Mouse (Mus musculus) MEL (cell line): ENCODE data around the gene Cry2. TPM values are rescaled to one million over a fixed set of nuclear protein-coding genes. Genes with fewer than 3 reads are reported as not detected.

ENCODE experiments used
- DNase-seq: peaks from one replicate; pipeline ENCODE4 v3.0.0; 2011; ENCODE audit warnings: low read depth, low spot score
- H3K27ac ChIP-seq: 2 replicates; pipeline ENCODE4 v1.5.1; 2012; ENCODE audit warnings: low read depth, mild to moderate bottlenecking, control low read depth, low read length, moderate library complexity; ENCODE audit not compliant: control insufficient read depth
- H3K27me3 ChIP-seq, 2 experiments: fragments of 150-350 bp in 1 of 2; sonication (generic) in 1 of 2; 2 replicates each; pipeline ENCODE4 v1.6.1; 2012; ENCODE audit warnings: low read length in 2 of 2, mild to moderate bottlenecking in 2 of 2, improper control_type of control experiment in 1 of 2, moderate library complexity in 1 of 2; ENCODE audit not compliant: insufficient read depth in 2 of 2, control insufficient read depth in 1 of 2
- H3K36me3 ChIP-seq, 2 experiments: 2 replicates each; pipeline ENCODE4 v1.6.1; 2012 to 2014; ENCODE audit warnings: low read length in 2 of 2, improper control_type of control experiment in 1 of 2, inconsistent platforms in 1 of 2, mild to moderate bottlenecking in 1 of 2; ENCODE audit not compliant: insufficient read depth in 2 of 2, control insufficient read depth in 1 of 2
- H3K4me1 ChIP-seq, 2 experiments: fragments of 150-350 bp in 1 of 2; sonication (generic) in 1 of 2; 2 replicates each; pipeline ENCODE4 v1.6.1; 2012; ENCODE audit warnings: low read length in 2 of 2, improper control_type of control experiment in 1 of 2, mild to moderate bottlenecking in 1 of 2; ENCODE audit not compliant: insufficient read depth in 2 of 2, control insufficient read depth in 1 of 2
- H3K4me3 ChIP-seq, 2 experiments: fragments of 150-350 bp in 1 of 2; sonication (generic) in 1 of 2; 2 replicates each; pipeline ENCODE4 v1.5.1; 2012; ENCODE audit warnings: low read depth in 2 of 2, low read length in 2 of 2, mild to moderate bottlenecking in 2 of 2, moderate library complexity in 2 of 2, control low read depth in 1 of 2, improper control_type of control experiment in 1 of 2; ENCODE audit not compliant: control insufficient read depth in 1 of 2, insufficient read depth in 1 of 2
- H3K79me2 ChIP-seq: 2 replicates; pipeline ENCODE4 v1.6.1; 2012; ENCODE audit warnings: mild to moderate bottlenecking, low read length, moderate library complexity; ENCODE audit not compliant: control insufficient read depth, poor library complexity, insufficient read depth
- H3K9ac ChIP-seq: 2 replicates; pipeline ENCODE4 v1.6.1; 2012; ENCODE audit warnings: low read depth, mild to moderate bottlenecking, control low read depth, low read length, moderate library complexity; ENCODE audit not compliant: control insufficient read depth, poor library complexity, severe bottlenecking
- H3K9me3 ChIP-seq: fragments of 150-350 bp; sonication (generic); replicated peaks from 2 replicates; pipeline ENCODE4 v1.6.1; 2012; ENCODE audit warnings: mild to moderate bottlenecking, low read length, improper control_type of control experiment, moderate library complexity; ENCODE audit not compliant: insufficient read depth
- BHLHE40 ChIP-seq: IDR thresholded peaks from 2 replicates; pipeline ENCODE4 v1.6.1; 2012; ENCODE audit warnings: low read depth, mild to moderate bottlenecking, inconsistent platforms, low read length, improper control_type of control experiment, borderline replicate concordance
- CTCF ChIP-seq, 3 experiments: IDR thresholded peaks in 2 of 3; conservative IDR thresholded peaks in 1 of 3; 2 replicates each; pipeline ENCODE4 v1.5.1; 2011 to 2012; ENCODE audit warnings: low read length in 3 of 3, low read depth in 2 of 3, mild to moderate bottlenecking in 2 of 3, improper control_type of control experiment in 1 of 3, inconsistent platforms in 1 of 3, mixed read lengths in 1 of 3, moderate library complexity in 1 of 3; ENCODE audit not compliant: control insufficient read depth in 1 of 3, insufficient read depth in 1 of 3, poor library complexity in 1 of 3, severe bottlenecking in 1 of 3
- E2F4 ChIP-seq: IDR thresholded peaks from 2 replicates; pipeline ENCODE4 v1.6.1; 2011; ENCODE audit warnings: low read depth, low read length, improper control_type of control experiment, borderline replicate concordance
- EP300 ChIP-seq, 2 experiments: IDR thresholded peaks; 2 replicates each; pipeline ENCODE4 v1.6.1; 2011; ENCODE audit warnings: improper control_type of control experiment in 2 of 2, low read length in 2 of 2, low read depth in 1 of 2, mild to moderate bottlenecking in 1 of 2
- ETS1 ChIP-seq: IDR thresholded peaks from 2 replicates; pipeline ENCODE4 v1.6.1; 2012; ENCODE audit warnings: low read depth, mild to moderate bottlenecking, inconsistent platforms, low read length, improper control_type of control experiment, moderate library complexity
- GATA1 ChIP-seq: IDR thresholded peaks from 2 replicates; pipeline ENCODE4 v1.6.1; 2011; ENCODE audit warnings: low read depth, low read length, improper control_type of control experiment
- HCFC1 ChIP-seq: IDR thresholded peaks from 2 replicates; pipeline ENCODE4 v1.6.1; 2012; ENCODE audit warnings: low read depth, mild to moderate bottlenecking, inconsistent platforms, low read length, improper control_type of control experiment, moderate library complexity
- JUND ChIP-seq: IDR thresholded peaks from 2 replicates; pipeline ENCODE4 v1.6.1; 2011; ENCODE audit warnings: low read depth, mild to moderate bottlenecking, improper control_type of control experiment, low read length
- KAT2A ChIP-seq: conservative IDR thresholded peaks from 2 replicates; pipeline ENCODE4 v1.6.1; 2012; ENCODE audit warnings: low read depth, low read length, improper control_type of control experiment, inconsistent platforms
- MAFK ChIP-seq: IDR thresholded peaks from 2 replicates; pipeline ENCODE4 v1.6.1; 2011; ENCODE audit warnings: low read depth, mild to moderate bottlenecking, low read length, improper control_type of control experiment, borderline replicate concordance
- MAX ChIP-seq: IDR thresholded peaks from 2 replicates; pipeline ENCODE4 v1.6.1; 2011; ENCODE audit warnings: low read length, improper control_type of control experiment
- MEF2A ChIP-seq: IDR thresholded peaks from 2 replicates; pipeline ENCODE4 v1.6.1; 2014; ENCODE audit warnings: low read depth, mild to moderate bottlenecking, inconsistent platforms, low read length, improper control_type of control experiment; ENCODE audit not compliant: poor library complexity, insufficient replicate concordance, severe bottlenecking; ENCODE audit errors: extremely low read depth
- MXI1 ChIP-seq: IDR thresholded peaks from 2 replicates; pipeline ENCODE4 v1.6.1; 2011; ENCODE audit warnings: mild to moderate bottlenecking, low read depth, low read length, improper control_type of control experiment
- MYC ChIP-seq: IDR thresholded peaks from 2 replicates; pipeline ENCODE4 v1.6.1; 2011; ENCODE audit warnings: low read depth, mild to moderate bottlenecking, low read length, improper control_type of control experiment, moderate library complexity
- NRF1 ChIP-seq: IDR thresholded peaks from 2 replicates; pipeline ENCODE4 v1.6.1; 2014; ENCODE audit warnings: low read depth, mild to moderate bottlenecking, inconsistent platforms, low read length, improper control_type of control experiment, moderate library complexity; ENCODE audit not compliant: poor library complexity, insufficient read depth, severe bottlenecking
- POLR2A ChIP-seq, 2 experiments: IDR thresholded peaks; 2 replicates each; pipeline ENCODE4 v1.6.1; 2011 to 2012; ENCODE audit warnings: low read length in 2 of 2, mild to moderate bottlenecking in 2 of 2, control low read depth in 1 of 2, improper control_type of control experiment in 1 of 2, low read depth in 1 of 2, moderate library complexity in 1 of 2; ENCODE audit not compliant: control insufficient read depth in 1 of 2, insufficient read depth in 1 of 2, poor library complexity in 1 of 2
- POLR2AphosphoS5 ChIP-seq: IDR thresholded peaks from 2 replicates; pipeline ENCODE4 v1.6.1; 2012; ENCODE audit warnings: low read depth, borderline replicate concordance, mild to moderate bottlenecking, inconsistent platforms, low read length, moderate library complexity, mixed read lengths
- RCOR1 ChIP-seq: IDR thresholded peaks from 2 replicates; pipeline ENCODE4 v1.6.1; 2012; ENCODE audit warnings: low read depth, mild to moderate bottlenecking, inconsistent platforms, low read length, improper control_type of control experiment
- SMC3 ChIP-seq: IDR thresholded peaks from 2 replicates; pipeline ENCODE4 v1.6.1; 2011; ENCODE audit warnings: low read depth, low read length, improper control_type of control experiment
- TAL1 ChIP-seq: IDR thresholded peaks from 2 replicates; pipeline ENCODE4 v1.6.1; 2012; ENCODE audit warnings: mild to moderate bottlenecking, inconsistent platforms, low read length, moderate library complexity, mixed read lengths
- TCF12 ChIP-seq: IDR thresholded peaks from 2 replicates; pipeline ENCODE4 v1.6.1; 2014; ENCODE audit warnings: low read depth, mild to moderate bottlenecking, inconsistent platforms, low read length, improper control_type of control experiment, moderate library complexity
- UBTF ChIP-seq: IDR thresholded peaks from 2 replicates; pipeline ENCODE4 v1.6.1; 2012; ENCODE audit warnings: low read depth, mild to moderate bottlenecking, inconsistent platforms, low read length, improper control_type of control experiment, moderate library complexity, borderline replicate concordance; ENCODE audit not compliant: insufficient read depth
- USF1 ChIP-seq: IDR thresholded peaks from 2 replicates; pipeline ENCODE4 v1.6.1; 2014; ENCODE audit warnings: low read depth, mild to moderate bottlenecking, inconsistent platforms, low read length, improper control_type of control experiment, moderate library complexity
- ZKSCAN1 ChIP-seq: IDR thresholded peaks from 2 replicates; pipeline ENCODE4 v1.6.1; 2012; ENCODE audit warnings: low read depth, mild to moderate bottlenecking, inconsistent platforms, low read length, improper control_type of control experiment, moderate library complexity
- polyA plus RNA-seq, 2 experiments: library from polyadenylated mRNA; stranded (reverse) in 1 of 2; unstranded in 1 of 2; fragments of >175 nt in 1 of 2; fragments of >200 nt in 1 of 2; gene quantifications; 2 replicates each; pipeline versions ENCODE4 v1.2.1 to v1.2.4; 2012; ENCODE audit warnings: low replicate concordance in 2 of 2, low read depth in 1 of 2; ENCODE audit not compliant: insufficient read length in 2 of 2, insufficient read depth in 1 of 2, missing spikeins in 1 of 2
- total RNA-seq: library from RNA; depleted of rRNA; stranded (reverse); fragments of 300-350 nt; gene quantifications from 2 replicates; pipeline ENCODE4 v1.2.3, GENCODE M21; 2012

The Cry2 gene
- total and polyA plus RNA-seq, 3 experiments, result 13.3 to 36.2 TPM; not detected in 1

GRCm38 (mm10) chr2:92437366-92437765 is 3.5 kb upstream of the Cry2 start:
- Histone ChIP-seq H3K4me3 (peak overlapping the region; percentile 20 to 35; a peak in 3 of 4 replicates), H3K36me3 (peaks cover 0 to 14% of the 10 kb centered on the region in 2 experiments; a peak in 2 of 4 replicates), H3K9ac (no peak overlapping the region), H3K27me3 (no peaks in the 10 kb centered on the region), H3K27ac (peak overlapping the region; percentile 36), H3K9me3 (no peaks in the 10 kb centered on the region), H3K4me1 (peaks cover 0 to 23% of the 10 kb centered on the region in 2 experiments; a peak in 3 of 4 replicates), H3K79me2 (peaks cover 15% of the 10 kb centered on the region)
- TF ChIP-seq RCOR1, result no peak
- TF ChIP-seq ETS1, result peak; percentile 65
- TF ChIP-seq UBTF, result no peak
- TF ChIP-seq TCF12, result peak; percentile 36; the same call in 1 of the 2 replicates
- no peak for TF ChIP-seq POLR2AphosphoS5
- 0 out of 2 replicates have a peak, but pooled peaks have one; percentile 14 for TF ChIP-seq MAFK
- no peak for TF ChIP-seq CTCF (IDR thresholded peaks at IDR 0.05 in 2 of 3, conservative IDR thresholded peaks at IDR 0.05 in 1 of 3; ENCODE audit: control insufficient read depth in 1 of 3, insufficient read depth in 1 of 3, low read depth in 2 of 3, low read length in 3 of 3, poor library complexity in 1 of 3, severe bottlenecking in 1 of 3)
- TF ChIP-seq KAT2A, result no peak
- TF ChIP-seq NRF1, result no peak
- 0 out of 2 replicates have a peak, but pooled peaks have one; percentile 18 for TF ChIP-seq HCFC1
- no peak for TF ChIP-seq MXI1
- no peak for TF ChIP-seq USF1
- no peak for TF ChIP-seq MYC
- no peak for TF ChIP-seq MAX
- TF ChIP-seq POLR2A (IDR thresholded peaks at IDR 0.05; ENCODE audit: control insufficient read depth in 1 of 2, insufficient read depth in 1 of 2, low read depth in 1 of 2, low read length in 2 of 2, poor library complexity in 1 of 2), result no peak
- peak; percentile 55; a peak in 2 of 4 replicates for TF ChIP-seq EP300 (IDR thresholded peaks at IDR 0.05; ENCODE audit: low read depth in 1 of 2, low read length in 2 of 2)
- 0 out of 2 replicates have a peak, but pooled peaks have one; percentile 33 for TF ChIP-seq JUND
- TF ChIP-seq TAL1, result peak; percentile 32
- no peak for TF ChIP-seq E2F4
- TF ChIP-seq BHLHE40, result no peak
- TF ChIP-seq GATA1, result peak; percentile 67
- no peak for TF ChIP-seq ZKSCAN1
- TF ChIP-seq SMC3, result no peak
- TF ChIP-seq MEF2A, result no peak
- DNase-seq, result peak; percentile 63
